Mouse (Mus musculus): ENCODE data around the gene Prkg1.

The Prkg1 gene

DNA sequence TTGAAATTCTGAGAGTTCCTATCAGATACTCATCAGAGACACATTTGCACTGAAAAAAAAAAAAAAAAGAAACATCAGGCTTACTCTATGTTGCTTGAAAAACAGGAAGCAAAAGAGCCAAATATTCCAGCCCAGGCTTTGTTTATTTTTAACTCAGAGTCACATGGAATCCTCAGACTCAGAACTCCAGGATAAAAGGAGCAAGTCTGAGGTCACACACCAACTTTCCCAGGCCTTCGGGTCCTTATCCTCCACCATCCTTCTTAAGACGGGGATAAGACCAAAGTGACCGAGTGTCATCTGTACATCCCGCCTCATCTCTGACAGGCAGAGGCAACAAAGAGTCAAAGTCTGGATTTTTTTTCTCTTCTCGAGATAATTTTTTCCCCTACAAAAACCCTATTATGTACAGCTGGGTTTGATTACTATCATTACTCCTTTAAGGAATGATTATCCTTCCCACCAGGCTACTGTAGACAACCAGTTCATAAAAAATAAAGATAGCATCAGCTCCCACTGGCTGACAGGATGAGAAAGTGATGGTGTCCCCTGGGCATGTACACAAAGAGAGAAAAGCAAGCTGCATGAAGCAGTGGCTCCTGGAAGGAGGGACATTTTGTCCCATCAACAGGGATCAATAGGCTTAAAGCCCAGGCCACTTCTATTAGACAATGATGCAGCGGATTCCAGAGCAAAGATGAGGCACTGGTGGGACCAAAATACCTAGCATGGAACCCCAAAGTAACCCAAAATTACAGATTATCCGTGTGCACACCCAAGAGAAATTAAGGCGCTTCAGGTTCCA lies 21.4 kb downstream of the Prkg1 start:
- no peak for DNase-seq (ENCODE audit: low spot score)

DNA sequence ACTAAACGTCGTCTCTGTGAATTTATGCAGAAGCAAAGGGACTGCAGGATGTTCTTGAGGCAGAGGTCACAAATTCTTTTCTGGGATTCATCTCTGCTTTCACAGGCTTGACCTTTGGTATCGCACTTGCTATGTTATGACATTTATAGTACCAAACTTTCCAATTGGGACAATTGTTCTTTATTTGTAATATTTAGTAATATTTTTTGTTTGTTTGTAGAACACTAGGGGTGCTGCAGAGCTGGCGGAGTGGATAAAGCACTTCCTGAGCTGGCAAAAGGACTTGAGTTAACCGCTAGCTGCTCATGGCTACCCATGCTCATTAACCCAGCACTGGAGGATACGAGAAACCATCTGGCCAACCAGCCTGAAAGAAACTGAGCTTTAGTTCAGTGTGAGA lies 49.9 kb downstream of the Prkg1 start:
- no peak for DNase-seq (ENCODE audit: low spot score)

DNA sequence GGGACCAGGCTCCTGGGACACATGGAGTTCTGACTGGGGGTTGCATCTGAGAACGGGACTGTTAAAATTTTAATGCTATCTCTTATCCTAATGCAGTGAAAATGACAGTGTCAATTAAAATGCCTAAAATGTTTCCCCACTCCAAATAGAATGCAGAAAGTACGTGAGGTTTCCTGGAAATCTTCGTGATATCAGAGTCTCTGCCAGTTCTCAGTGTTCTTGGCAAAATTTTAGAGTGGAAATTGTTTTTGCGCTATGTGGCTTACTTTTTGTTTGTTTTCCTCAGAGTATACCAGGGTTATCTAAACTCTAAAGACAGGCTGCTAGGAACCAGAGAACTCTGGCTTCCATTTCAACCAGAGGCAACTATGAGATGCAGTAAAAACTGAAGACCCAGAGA lies 50.4 kb downstream of the Prkg1 start:
- DNase-seq (ENCODE audit: low spot score), result no peak

DNA sequence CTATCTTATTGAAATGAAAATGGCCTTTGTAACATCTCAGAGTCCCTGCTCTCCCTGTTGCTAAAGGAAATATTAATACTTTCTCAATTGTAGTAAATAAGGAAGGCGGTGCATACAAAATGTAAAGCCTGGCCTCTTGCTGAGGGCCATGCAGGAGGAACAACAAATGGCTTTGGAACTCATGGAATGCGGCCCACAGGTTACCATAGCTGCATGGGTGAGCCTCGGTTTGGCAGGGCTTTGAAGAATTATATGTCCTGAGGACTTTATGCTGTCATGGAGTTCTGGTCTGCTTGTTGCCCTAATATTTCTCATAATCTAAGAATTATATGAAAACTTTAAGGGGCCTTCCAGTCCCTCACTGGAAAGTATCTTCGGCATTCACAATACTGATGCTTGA lies 51.5 kb downstream of the Prkg1 start:
- DNase-seq (ENCODE audit: low spot score), result no peak

DNA sequence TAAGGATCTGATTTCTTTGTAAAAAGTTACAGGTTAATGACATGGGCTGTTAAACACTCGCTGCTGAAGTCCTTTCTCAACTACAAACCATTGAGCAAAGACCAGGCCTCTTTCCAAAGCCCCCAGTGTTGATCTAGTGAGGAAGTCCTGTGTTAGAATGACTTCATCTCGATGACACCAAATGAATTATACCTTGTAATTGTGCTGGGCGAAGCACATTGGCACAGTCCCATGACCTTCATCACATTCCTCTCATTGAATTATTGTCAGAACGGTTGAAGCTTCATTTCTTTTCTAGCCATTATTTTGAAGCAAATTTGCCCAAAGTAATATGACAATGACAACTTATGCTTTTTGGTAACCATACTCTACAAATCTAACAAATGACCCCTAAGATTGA lies 54.5 kb downstream of the Prkg1 start:
- DNase-seq (ENCODE audit: low spot score), result no peak

DNA sequence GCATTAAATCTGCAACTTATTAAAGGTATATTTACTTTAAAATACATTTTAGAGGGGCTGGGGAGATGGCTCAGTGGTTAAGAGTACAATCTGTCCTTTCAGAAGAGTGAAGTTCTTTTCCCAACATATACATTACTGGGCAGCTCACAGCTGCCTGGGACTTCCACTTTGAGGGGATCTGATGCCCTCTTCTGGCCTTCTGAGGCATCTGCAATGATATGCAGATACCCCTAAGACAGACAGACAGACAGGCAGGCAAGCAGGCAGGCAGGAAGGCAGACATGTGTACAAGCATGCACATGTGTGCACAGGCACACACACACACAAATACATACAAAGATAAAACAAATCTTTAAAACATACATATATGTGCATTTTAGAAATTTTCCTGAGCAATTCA lies 60.8 kb downstream of the Prkg1 start:
- DNase-seq (ENCODE audit: low spot score), result no peak

DNA sequence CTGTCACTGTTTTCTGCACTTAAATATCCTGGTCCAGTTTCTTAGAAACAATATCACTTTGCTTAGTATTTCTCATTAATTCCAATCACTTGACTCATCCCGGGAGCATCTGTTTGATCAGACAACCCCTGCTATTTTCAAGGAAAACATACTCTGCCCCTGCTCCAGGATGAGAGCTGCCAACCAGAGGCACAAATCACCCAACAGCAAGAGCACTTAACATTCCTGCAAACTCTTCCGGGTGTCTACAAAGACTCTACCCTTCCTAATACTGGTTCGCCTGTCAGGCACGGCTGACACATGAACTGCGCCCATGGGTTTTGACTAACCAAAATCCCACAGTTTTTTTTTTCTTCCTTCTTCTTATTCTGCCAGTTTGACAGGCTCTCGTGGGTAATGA lies 65.9 kb downstream of the Prkg1 start:
- no peak for DNase-seq (ENCODE audit: low spot score)

DNA sequence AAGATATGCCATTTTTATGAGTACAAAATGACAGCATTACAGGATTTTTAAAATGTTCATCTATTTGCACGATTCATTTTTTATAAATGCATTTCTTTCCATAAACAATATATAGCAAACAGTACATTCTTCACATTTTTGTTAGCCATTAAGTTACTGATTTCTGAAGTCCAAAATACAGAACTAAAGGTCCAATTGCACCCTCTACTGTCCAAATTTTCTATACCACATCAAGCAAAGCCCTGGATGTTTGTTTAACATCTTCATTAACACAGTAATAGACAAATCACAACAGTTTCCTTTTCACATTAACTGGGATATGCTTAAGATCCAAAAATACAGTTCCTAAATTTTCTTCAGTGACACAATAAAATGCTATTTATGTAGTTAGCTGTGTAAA lies 84.0 kb downstream of the Prkg1 start:
- no peak for DNase-seq (ENCODE audit: low spot score)

DNA sequence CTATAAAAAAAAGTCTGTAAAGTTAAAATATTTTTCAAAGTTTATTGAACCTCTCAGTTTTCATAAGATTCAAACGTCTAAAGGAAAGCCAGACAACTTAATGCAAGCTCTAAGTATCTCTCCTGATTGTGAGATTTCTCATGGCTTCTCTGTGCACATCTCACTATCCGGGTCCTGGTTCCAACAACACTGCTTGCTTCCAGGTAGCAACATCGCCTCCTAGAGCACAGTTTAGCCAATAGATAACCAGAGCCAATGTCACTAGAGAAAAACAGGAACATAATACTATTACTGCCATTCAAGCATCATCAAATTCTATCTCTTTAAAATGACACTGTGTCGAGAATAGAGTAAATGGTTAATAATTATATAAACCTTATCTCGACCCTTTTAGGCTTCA lies 86.5 kb downstream of the Prkg1 start:
- DNase-seq (ENCODE audit: low spot score), result no peak

DNA sequence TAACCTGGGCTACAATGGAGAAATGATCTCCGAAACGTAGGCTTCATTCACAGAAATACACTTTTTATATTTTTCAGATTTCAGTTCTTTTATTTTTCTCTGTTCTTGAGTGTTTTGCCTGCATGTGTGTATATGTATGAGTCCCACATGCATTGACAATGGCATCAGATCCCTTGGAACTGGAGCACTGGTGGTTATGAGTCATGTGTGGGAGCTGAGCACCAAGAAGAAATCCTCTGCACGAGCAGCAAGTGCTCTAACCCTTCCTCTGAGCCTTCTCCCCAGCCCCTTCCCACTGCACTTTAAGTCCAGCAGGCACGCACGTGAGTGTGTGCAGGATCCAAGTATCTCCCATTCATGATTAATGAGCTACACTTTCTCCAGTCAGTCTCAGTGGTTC lies 93.1 kb downstream of the Prkg1 start:
- DNase-seq (ENCODE audit: low spot score), result no peak

DNA sequence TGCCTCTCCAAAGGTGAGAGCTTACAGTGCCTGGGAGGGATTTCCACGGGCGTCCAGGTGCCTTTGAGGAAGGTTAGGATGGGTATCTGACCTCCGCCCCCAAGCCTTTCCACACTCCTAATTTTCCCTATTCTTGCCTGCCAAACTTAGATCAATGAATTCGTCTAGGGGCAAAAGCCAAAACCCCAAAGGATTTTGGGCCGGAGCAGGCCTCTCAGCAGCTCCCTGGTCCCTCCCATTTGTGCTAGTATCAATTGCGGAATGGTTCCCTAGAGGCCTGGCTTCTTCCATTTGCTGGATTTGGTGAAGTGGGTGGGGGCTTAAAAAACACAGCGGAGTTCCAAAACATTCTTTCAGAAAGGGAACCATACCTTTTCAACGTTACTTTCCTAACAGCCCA lies 99.8 kb downstream of the Prkg1 start:
- no peak for DNase-seq (ENCODE audit: low spot score)

DNA sequence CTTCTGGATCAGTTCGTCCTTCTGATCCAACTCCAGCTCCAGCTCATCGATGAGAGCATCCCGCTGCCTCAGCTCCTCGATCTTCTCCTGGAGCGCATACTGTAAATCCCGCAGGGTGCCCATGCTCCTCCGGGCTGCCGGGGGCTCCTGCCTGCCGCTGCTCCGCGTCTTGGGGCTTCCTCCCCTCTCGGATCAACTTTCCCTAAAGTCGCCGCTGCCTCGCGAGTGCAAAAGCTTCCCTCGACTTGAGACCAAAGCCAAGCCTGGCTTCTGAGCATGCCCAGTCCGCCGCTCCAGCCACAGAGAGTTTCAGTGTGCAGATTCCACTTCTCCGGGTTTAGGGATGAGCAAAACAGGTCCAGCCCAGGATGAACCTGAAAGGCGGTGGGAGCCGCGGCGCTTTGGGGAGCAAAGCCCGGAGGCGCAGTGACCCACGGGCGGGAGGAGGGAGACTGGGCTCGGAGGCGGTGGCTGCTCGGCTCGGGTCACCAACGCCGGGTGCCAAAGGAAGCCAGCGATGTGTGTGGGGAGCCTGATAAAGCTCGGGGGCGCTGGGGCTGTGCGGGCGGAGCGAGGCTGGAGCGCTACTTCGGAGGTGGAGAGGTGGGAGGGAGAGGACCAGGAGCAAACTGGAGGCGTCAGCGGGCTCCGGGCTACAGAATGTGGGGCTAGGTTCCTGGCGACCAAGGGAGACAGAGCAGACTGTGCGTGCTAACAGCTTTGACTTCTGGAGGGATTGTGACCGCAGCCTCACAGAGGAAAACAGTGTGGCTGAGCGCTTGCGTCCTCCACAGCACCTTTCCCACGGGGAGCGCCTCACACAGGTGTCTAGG lies 100.5 kb downstream of the Prkg1 start:
- peak; percentile 23 for DNase-seq (ENCODE audit: low spot score)

DNA sequence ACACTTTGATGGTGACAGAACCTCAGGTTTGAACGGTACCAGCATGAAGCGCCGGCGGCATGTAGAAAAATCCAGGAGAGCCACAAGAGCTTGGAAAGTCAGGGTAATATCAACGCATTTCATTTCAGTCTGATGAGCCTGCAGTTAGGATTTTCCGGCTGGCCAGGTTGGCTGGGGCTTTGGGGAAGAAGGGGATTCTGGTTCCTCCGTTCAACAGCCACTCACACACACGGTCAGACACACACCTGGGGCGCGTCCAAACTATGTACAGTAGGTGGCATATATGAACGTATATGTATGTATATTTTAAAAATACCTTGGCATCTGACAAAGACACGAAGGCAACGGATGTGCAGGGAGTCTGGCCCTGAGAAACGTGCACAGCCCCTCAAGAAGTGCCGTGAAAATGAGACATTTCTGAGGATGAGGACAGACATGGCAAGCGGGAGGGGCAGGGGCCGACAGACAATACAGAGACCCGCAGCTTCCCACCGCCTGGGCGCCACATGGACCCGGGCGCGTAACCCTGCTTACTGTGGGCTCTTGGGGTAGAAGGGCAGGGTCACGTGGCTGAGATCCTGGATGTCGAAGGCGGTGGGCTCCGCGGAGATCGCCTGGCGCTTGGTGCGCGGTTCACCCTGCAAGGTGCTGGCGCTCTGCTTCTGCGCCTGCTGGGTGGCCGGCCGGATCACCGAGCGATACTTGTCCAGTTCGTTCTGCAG lies 101.2 kb downstream of the Prkg1 start:
- peak; percentile 8 for DNase-seq (ENCODE audit: low spot score)

DNA sequence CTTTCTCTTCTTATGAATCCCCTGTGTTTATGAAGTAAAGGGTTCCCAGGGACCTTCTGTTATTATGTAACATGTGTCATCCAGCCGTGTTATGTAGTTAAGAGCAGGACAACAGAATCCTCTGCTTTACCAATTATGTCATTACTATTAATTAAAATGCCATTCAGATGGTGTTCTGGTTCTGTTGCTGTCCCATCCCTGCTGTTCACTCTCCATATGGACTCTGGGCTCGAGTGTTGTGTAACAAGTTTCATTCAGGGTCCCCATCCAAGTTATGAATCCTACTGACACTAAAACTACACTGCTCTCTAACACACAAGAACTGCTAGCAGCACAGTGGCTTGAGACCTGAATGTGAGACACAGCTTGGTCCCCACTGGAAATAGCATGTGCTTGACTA lies 102.0 kb downstream of the Prkg1 start:
- no peak for DNase-seq (ENCODE audit: low spot score)

DNA sequence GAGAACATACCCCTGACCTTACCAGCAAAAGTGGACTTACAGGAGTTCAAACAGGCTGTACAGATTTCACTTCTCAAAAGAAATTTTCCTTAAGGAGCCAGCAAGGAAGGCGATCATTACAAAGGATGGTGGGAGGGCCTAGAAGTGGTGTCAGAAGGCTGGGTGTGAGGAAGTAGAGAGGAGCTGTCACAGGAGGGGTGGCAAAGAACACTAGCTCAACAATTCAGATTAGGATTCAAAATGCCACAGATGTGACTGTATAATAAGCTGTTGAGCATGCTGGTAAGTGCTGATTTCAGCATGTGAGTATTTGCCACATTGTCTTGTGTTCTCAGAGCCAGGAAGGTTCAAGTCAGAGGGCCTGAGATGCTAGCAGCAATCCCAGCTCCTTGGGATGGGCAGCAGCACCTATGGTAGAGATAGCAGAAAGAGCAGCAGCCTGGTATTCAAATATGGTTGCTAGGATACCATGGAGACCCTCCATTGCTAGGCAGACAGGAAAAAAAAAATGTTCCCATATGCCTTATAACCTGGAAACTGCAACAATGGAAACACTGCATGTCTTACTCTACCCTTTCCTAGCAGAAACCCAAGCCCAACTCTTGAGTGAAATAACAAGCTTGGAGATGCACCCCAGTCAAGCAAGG lies 106.0 kb downstream of the Prkg1 start:
- DNase-seq (ENCODE audit: low spot score), result no peak

DNA sequence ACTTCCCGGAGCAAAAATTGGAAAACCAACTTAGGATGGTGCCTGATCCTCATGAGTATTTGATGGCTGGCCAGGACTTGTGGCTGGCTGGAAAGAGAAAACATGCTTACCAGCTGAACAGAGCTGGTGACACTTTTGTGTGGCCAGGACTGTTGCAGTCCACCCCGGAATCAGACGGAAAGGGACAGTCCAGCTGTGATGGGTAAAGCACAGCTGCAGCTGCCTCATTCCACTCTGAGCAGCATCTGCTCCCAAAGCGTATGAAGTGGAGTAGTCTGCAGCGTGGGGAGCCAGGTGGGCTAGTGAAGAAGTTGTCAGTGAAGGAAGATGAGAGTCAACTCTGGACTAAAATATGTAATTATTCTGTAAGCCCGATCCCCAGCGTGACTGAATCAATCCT lies 108.6 kb downstream of the Prkg1 start:
- DNase-seq (ENCODE audit: low spot score), result no peak

DNA sequence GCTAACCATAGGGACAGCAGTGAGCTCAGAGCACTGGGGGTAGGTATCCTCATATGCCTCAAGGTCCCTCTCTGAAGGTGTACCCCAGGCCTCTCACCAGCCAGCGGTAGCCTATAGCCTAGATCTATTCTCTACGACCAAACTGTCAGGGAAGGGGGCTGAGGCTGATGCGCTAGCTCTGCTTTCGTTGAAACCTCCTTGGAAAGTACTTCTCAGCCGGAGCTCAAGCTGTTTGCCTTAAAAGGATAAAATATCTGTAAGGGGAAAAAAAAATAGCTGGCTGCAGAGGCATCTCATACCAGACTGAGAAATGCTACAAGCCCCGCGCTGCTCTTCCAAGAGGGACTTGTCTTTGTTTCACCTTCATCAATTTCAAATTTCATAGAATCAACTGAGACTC lies 109.0 kb downstream of the Prkg1 start:
- DNase-seq (ENCODE audit: low spot score), result no peak

DNA sequence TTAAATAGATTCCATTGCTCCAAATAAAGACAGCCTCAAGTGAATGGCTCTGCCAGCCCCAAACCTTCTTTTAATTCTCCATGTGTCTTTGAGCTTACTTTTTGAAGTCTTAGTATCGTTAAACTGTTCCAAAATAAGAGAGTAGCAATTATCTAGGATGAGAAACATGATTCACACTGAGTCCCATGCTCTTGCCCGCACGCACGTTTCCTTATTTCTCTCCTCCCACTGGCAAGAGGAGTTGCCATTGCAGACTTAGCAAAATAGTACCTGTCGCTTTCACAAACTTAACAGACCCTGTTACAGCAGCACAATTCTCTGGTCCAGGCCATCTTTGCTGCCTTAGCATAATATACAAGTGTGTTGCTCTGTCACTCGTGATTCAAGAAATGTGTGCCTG lies 110.8 kb downstream of the Prkg1 start:
- DNase-seq (ENCODE audit: low spot score), result no peak

DNA sequence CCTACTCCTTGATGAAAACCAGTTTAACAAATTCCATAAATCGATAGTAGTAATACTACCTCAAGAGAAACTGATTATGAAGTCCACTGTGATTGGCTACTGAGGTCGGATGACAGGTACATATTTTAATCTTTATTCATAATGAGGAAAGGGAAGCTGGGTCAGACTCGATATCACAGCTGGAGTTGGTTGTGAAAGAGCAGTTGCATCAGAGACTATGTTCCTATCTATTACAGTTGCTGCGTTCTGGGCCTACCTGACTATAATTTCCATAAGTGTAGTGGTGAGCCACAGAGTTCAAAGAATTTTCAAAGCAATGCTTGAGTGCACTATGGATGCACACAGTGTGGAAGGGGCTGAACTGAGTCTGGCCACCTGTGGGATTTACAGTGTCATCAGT lies 114.4 kb downstream of the Prkg1 start:
- DNase-seq (ENCODE audit: low spot score), result no peak

DNA sequence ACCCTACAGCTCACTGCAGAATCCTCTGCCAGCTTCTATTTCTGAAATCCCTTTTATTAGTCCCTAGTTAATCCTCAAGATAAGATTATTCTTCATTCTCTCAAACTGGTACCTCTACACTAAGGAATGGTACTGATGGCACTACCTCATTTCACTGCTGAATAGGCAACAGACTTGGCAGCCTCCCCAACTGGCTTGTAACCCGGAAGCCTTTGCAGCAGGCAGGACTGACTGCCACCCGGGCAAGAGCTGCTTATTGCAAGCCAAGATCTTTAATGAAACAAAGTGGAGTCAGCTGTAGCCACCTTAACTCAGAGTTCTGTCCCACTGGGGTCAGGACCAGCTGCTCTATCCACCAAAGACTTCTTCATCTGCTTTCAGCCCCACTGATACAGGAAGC lies 117.3 kb downstream of the Prkg1 start:
- DNase-seq (ENCODE audit: low spot score), result no peak

DNA sequence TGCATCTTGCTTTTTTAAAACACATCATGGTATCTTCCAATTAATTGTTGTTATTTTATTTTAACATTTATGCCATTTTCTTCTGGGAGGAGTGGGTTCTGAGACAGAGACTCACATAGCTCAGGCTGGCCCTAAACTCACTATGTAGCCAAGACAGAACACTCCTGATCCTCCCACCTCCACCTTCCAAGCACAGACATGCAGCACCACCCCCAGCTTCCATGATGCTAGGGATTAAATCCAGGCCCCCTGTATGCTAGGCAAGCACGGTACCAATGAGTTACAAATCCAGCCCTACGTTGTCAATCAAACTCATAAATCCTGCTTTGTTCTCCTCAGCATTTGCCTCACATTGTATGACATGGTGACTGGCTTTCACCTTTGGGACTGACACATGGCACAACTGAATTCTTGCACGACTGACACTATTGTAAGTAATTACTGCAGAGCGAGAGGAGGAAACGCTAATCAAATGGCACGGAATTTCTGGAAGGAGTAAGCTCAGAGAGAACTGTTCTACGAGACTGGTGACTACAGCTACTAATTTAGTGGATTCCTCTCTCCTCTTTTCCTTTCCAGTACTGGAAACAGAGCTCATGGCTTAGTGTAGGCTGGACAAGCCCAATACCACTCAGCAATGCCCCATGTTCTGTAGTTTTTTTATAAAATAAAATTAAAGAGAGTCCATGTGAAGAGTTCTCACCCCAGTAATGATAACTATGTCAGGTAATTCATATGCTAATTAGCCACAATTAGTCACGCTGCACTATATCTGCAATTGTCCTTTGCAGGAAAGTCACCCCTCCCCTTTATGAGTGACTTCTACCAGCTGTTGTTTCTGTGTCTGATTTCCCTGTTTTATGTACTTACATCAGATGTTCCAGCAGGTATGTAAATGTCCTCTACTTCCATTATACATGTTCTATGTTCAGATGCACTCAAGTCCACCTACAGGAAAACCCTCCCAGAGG lies 133.6 kb downstream of the Prkg1 start:
- DNase-seq (ENCODE audit: low spot score), result no peak
